13 mouse cellular contexts compared by ENCODE assay signal in genomic region chr2:171743111-171743510, GRCm38 (mm10).
A peak's percentile ranks its signal among the peaks of the same experiment; 100 is the strongest.
DNase-seq lines count a peak whose midpoint lies in the region; ATAC-seq and TF ChIP-seq lines count a peak whose summit lies in the region.
"Had no signal": no experiment of that assay in that cellular context is flagged by ENCODE, and none has a peak within 500 bp of the region (broad histone marks: within the 10 kb centered on the region; RNA-seq: fewer than 3 reads in every experiment).

No protein-coding gene starts in this region.

- no peak overlapping the region for H3K9ac ChIP-seq in kidney, postnatal 0 days (ENCODE audit: low read depth, low read length)
- no peak overlapping the region for H3K9ac ChIP-seq in midbrain, embryonic 16.5 days (ENCODE audit: low read depth, low read length)
- H3K9ac ChIP-seq: embryonic facial prominence, embryonic 13.5 days; forebrain, postnatal 0 days; midbrain, embryonic 12.5 days had no signal

- no peak overlapping the region for H3K27ac ChIP-seq in kidney, postnatal 0 days
- H3K27ac ChIP-seq in midbrain, embryonic 16.5 days (ENCODE audit: low read length) = no peak overlapping the region
- H3K27ac ChIP-seq: embryonic facial prominence, embryonic 13.5 days; midbrain, embryonic 12.5 days had no signal

- H3K36me3 ChIP-seq in kidney, postnatal 0 days (ENCODE audit: insufficient read depth, low read length) = no peaks in the 10 kb centered on the region
- H3K36me3 ChIP-seq in midbrain, embryonic 16.5 days (ENCODE audit: control insufficient read depth, insufficient read depth, low read length) = no peaks in the 10 kb centered on the region
- H3K36me3 ChIP-seq: embryonic facial prominence, embryonic 13.5 days; midbrain, embryonic 12.5 days had no signal

- WGBS in kidney, postnatal 0 days = 9% methylated on average over 2 of the region's 2 CpGs
- WGBS in midbrain, embryonic 16.5 days = 49% methylated on average over 2 of the region's 2 CpGs

- no peaks in the 10 kb centered on the region for H3K9me3 ChIP-seq in kidney, postnatal 0 days (replicated peaks; ENCODE audit: low read length)
- no peaks in the 10 kb centered on the region; the same call in 1 of the 2 replicates for H3K9me3 ChIP-seq in midbrain, embryonic 16.5 days (replicated peaks; ENCODE audit: control insufficient read depth, low read length, poor library complexity, severe bottlenecking)

- no peak overlapping the region for H3K4me3 ChIP-seq in kidney, postnatal 0 days (replicated peaks; ENCODE audit: low read depth, low read length)
- no peak overlapping the region for H3K4me3 ChIP-seq in midbrain, embryonic 16.5 days (ENCODE audit: low read depth, low read length)
- H3K4me3 ChIP-seq: embryonic facial prominence, embryonic 13.5 days; midbrain, embryonic 12.5 days had no signal

- no peak overlapping the region for H3K4me2 ChIP-seq in kidney, postnatal 0 days (ENCODE audit: low read length)
- H3K4me2 ChIP-seq in midbrain, embryonic 16.5 days (ENCODE audit: low read length) = no peak overlapping the region
- H3K4me2 ChIP-seq: embryonic facial prominence, embryonic 13.5 days; midbrain, embryonic 12.5 days had no signal

- DNase-seq in heart, adult 11 months = peak; percentile 35
- no peak for DNase-seq in heart, adult 18-20 months
- DNase-seq in kidney, postnatal 0 days (ENCODE audit: low spot score) = peak; percentile 69
- no peak for DNase-seq in kidney, postnatal 36 days
- DNase-seq in forelimb bud, embryonic 11.5 days (ENCODE audit: low read depth, low spot score) = peak; percentile 44
- DNase-seq in lung, postnatal 10 days = peak; percentile 62
- DNase-seq in T-cell, adult 2 months (ENCODE audit: low spot score) = no peak
- DNase-seq: cerebellum, adult 11 months; forebrain, postnatal 0 days; layer of hippocampus, postnatal 36 days had no signal

- H3K4me1 ChIP-seq in kidney, postnatal 0 days (replicated peaks; ENCODE audit: insufficient read depth, low read length) = no peaks in the 10 kb centered on the region
- no peaks in the 10 kb centered on the region; the same call in 1 of the 2 replicates for H3K4me1 ChIP-seq in midbrain, embryonic 16.5 days (ENCODE audit: control insufficient read depth, insufficient read depth, low read length)
- H3K4me1 ChIP-seq: midbrain, embryonic 12.5 days had no signal

- H3K27me3 ChIP-seq in kidney, postnatal 0 days (ENCODE audit: insufficient read depth, low read length) = no peaks in the 10 kb centered on the region
- H3K27me3 ChIP-seq in midbrain, embryonic 16.5 days (ENCODE audit: control insufficient read depth, insufficient read depth, low read depth, low read length) = no peaks in the 10 kb centered on the region
- H3K27me3 ChIP-seq: embryonic facial prominence, embryonic 13.5 days; midbrain, embryonic 12.5 days had no signal

- TF ChIP-seq CTCF in kidney, postnatal 0 days (IDR thresholded peaks at IDR 0.05; ENCODE audit: low read depth) = no peak

- no peak for ATAC-seq in kidney, postnatal 0 days (replicated peaks; ENCODE audit: low FRiP score, low read depth)
- ATAC-seq in midbrain, embryonic 16.5 days = no peak
- ATAC-seq: forebrain, postnatal 0 days had no signal

Comparison
In these comparisons a context has a peak if more than half of its experiments do, and no peak if none do; other contexts are left out.
1. DNase-seq: peak in heart, adult 11 months (single experiment), kidney, postnatal 0 days (single experiment), forelimb bud, embryonic 11.5 days (single experiment) and lung, postnatal 10 days (single experiment); none in heart, adult 18-20 months (0 of 2), kidney, postnatal 36 days (0 of 2) and T-cell, adult 2 months (single experiment).